Mouse (Mus musculus) neural tube, embryonic 11.5 days (tissue): Measurements from ENCODE around the gene Tas2r140. TPM values are rescaled to one million over a fixed set of nuclear protein-coding genes. Genes with fewer than 3 reads are reported as not detected.
A peak's percentile ranks its signal among the peaks of the same experiment; 100 is the strongest.

Source experiments
- ATAC-seq: fragments of 200-750 bp; cut with Nextera tagmentation; 2 replicates; pipeline ENCODE4 v1.8.0; 2017; ENCODE audit warnings: moderate number of reproducible peaks, mild to moderate bottlenecking, moderate TSS enrichment, moderate library complexity; ENCODE audit not compliant: insufficient read depth, low FRiP score, low TSS enrichment
- DNase-seq: peaks from one replicate; pipeline ENCODE4 v3.0.0-alpha.2; 2015; ENCODE audit warnings: low spot score
- H3K27ac ChIP-seq: fragments of 300-500 bp; sonication (generic); 2 replicates; pipeline ENCODE4 v1.5.1; 2014; ENCODE audit warnings: low read depth, mild to moderate bottlenecking, low read length
- H3K27me3 ChIP-seq: fragments of 300-500 bp; sonication (generic); 2 replicates; pipeline ENCODE4 v1.6.1; 2014; ENCODE audit warnings: mild to moderate bottlenecking, low read length, mixed read lengths; ENCODE audit not compliant: control insufficient read depth, insufficient read depth
- H3K36me3 ChIP-seq: fragments of 300-500 bp; sonication (generic); 2 replicates; pipeline ENCODE4 v1.6.1; 2014; ENCODE audit warnings: mild to moderate bottlenecking, low read length, moderate library complexity, mixed read lengths; ENCODE audit not compliant: control insufficient read depth, insufficient read depth
- H3K4me1 ChIP-seq: fragments of 300-500 bp; sonication (generic); 2 replicates; pipeline ENCODE4 v1.6.1; 2014; ENCODE audit warnings: low read length, mixed read lengths; ENCODE audit not compliant: control insufficient read depth, insufficient read depth
- H3K4me2 ChIP-seq: fragments of 300-500 bp; sonication (generic); 2 replicates; pipeline ENCODE4 v1.6.1; 2014; ENCODE audit warnings: low read depth, mild to moderate bottlenecking, moderate library complexity
- H3K4me3 ChIP-seq: fragments of 300-500 bp; sonication (generic); 2 replicates; pipeline ENCODE4 v1.5.1; 2014; ENCODE audit warnings: low read depth, low read length
- H3K9ac ChIP-seq: fragments of 300-500 bp; sonication (generic); 2 replicates; pipeline ENCODE4 v1.6.1; 2014; ENCODE audit warnings: mild to moderate bottlenecking, low read length
- H3K9me3 ChIP-seq: fragments of 300-500 bp; sonication (generic); 2 replicates; pipeline ENCODE4 v1.6.1; 2016; ENCODE audit warnings: low read length; ENCODE audit not compliant: control insufficient read depth
- WGBS: fragments of 180-500 bp; shearing (Covaris S2); extraction: QIAGEN DNeasy Blood & Tissue Kit; methylation state at CpG from one replicate; pipeline ENCODE4 v1.1.7; 2014; 5-methylcytosine and 5-hydroxymethylcytosine counted together
- polyA plus RNA-seq: library from polyadenylated mRNA; unstranded; fragments of >200 nt; fragmentation: Nextera tagmentation; extraction: Ambion mirVana; gene quantifications from 2 replicates; pipeline ENCODE4 v1.2.1, GENCODE M21; 2014

Tas2r140 gene
- polyA plus RNA-seq, result not detected in 2 replicates

DNA sequence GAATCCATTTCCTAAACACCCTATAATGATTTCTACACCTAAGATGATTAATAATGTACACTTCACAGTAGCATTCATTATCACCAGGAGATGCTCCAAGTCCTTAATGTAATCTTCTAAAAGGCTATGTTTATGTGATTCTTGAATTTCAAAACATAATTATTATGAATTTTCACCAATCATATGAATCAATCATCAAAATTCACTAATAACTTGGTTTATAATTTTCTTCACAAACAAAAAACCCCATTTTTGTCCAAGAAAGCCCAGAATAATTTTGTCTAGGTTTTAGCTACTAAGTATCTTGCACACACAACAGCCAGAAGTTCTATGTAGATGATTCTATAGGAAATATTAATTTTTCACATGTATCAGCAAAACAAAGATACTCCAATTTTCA, at the start of gene Tas2r140:
Gene Tas2r140 (minus strand): TSS at position 101 of the 400 bp plus-strand sequence.
- H3K4me3 ChIP-seq, result no peak within 1 kb of the TSS
- ATAC-seq, result no peak

DNA sequence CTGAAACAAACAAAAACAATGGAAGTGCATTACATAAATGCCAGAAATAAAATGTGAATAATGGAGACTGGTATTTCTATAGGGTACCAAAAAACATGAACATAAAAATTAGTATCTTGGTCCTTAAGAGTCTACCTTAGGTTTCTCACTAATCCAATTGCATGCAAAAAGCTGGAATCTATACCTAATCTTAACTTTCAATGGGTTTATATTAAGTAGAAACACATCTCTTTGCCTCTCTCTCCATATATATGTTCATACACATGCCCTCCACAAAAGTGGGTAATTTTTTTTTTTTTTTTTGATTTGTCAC, 48.9 kb upstream of the Tas2r140 start, which contains the start of gene Smim10l1:
Gene Smim10l1 (plus strand): TSS at position 301 of the 313 bp plus-strand sequence.
- Histone ChIP-seq H3K4me3 (peak within 1 kb of the TSS; percentile 67), H3K27me3 (no peaks in the 10 kb centered on the region)

More for the DNA sequence above, at the start of gene Tas2r140:
- H3K27me3 ChIP-seq, result no peaks in the 10 kb centered on the region
- H3K27ac ChIP-seq, result no peak within 1 kb of the TSS
- no peaks in the 10 kb centered on the region for H3K9me3 ChIP-seq
- no peak for DNase-seq
- H3K9ac ChIP-seq, result no peak within 1 kb of the TSS
- no peak within 1 kb of the TSS for H3K4me2 ChIP-seq
- H3K4me1 ChIP-seq, result no peaks in the 10 kb centered on the region
- no peaks in the 10 kb centered on the region for H3K36me3 ChIP-seq

DNA sequence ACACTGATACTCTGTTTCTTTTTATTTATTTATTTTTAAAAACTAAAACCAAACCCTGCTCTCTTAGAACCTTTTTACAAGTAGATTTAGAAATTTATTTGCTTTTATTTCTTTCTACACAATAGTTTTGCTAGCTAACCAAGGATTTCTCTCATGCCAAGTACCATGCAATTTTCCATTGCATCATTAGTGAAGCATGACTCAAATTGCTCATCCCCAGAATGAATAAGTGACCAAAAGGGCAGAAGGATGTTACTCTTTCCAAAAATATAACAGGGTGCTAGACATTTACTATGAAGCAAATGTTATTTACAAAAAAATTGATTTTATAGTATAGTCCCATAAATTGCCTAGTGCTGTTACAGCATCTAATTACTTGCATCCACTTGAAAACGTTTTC, 46.8 kb upstream of the Tas2r140 start:
- Histone ChIP-seq H3K4me3 (no peak overlapping the region), H3K27ac (no peak overlapping the region), H3K9ac (no peak overlapping the region), H3K36me3 (no peaks in the 10 kb centered on the region; the same call in 1 of the 2 replicates), H3K4me1 (no peaks in the 10 kb centered on the region), H3K27me3 (no peaks in the 10 kb centered on the region), H3K4me2 (no peak overlapping the region), H3K9me3 (no peaks in the 10 kb centered on the region)
- 55% methylated on average over 1 of the region's 1 CpGs for WGBS
- DNase-seq (no peak), ATAC-seq (no peak)

More for the DNA sequence above, 48.9 kb upstream of the Tas2r140 start, which contains the start of gene Smim10l1:
- Histone ChIP-seq H3K9ac (peak within 1 kb of the TSS; percentile 89), H3K27ac (peak within 1 kb of the TSS; percentile 97), H3K9me3 (no peaks in the 10 kb centered on the region), H3K36me3 (no peaks in the 10 kb centered on the region; the same call in 1 of the 2 replicates), H3K4me1 (no peaks in the 10 kb centered on the region), H3K4me2 (peak within 1 kb of the TSS; percentile 56)
- DNase-seq (no peak), ATAC-seq (no peak)

DNA sequence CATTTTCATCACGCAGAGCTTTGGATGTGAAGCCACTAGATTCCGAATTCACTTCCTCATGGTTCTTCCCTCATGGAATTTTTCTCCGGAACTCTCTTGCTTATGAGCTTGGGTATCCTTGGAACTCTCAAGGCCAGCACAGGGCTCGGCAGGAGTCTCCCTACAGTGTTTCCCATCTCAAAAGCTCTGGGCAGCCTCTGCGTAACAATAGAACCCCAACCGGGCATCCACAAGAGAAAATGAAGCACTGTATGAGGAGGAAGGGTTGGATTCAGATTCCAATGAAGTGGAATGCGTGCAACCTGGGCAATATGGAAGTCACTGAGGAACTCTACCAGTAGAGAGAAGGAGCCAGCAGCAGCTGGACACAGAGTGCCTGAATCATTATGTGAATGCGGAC, 36.6 kb upstream of the Tas2r140 start:
- Histone ChIP-seq H3K4me1 (no peaks in the 10 kb centered on the region), H3K9ac (no peak overlapping the region), H3K27me3 (no peaks in the 10 kb centered on the region), H3K4me2 (no peak overlapping the region), H3K4me3 (no peak overlapping the region), H3K9me3 (no peaks in the 10 kb centered on the region), H3K27ac (no peak overlapping the region), H3K36me3 (no peaks in the 10 kb centered on the region)
- ATAC-seq (no peak), DNase-seq (no peak)
- WGBS, result 78% methylated on average over 8 of the region's 8 CpGs

DNA sequence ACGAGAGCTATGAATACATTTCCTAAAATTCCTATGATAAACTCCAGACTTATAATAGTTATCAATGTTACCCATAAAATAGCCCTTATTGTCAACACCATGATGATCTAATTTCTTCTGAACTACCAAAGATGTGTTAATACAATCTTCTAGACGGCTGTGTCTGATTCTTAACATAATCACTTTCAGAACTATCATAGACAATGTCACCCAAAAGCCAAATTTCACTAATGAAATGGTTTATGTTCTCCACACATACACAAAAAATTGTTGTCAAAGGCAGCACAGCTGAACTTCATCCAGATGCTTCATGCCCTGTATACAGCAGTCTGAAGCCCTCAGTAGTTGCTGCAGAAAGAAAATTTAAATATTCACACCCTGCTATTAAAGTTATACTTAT, 18.6 kb downstream of the Tas2r140 start, which contains the start of gene Tas2r103:
Gene Tas2r103 (minus strand): TSS at position 101 of the 400 bp plus-strand sequence.
- Histone ChIP-seq H3K27me3 (no peaks in the 10 kb centered on the region), H3K4me2 (no peak within 1 kb of the TSS), H3K9ac (no peak within 1 kb of the TSS), H3K27ac (no peak within 1 kb of the TSS), H3K4me1 (no peaks in the 10 kb centered on the region), H3K9me3 (no peaks in the 10 kb centered on the region), H3K4me3 (no peak within 1 kb of the TSS), H3K36me3 (no peaks in the 10 kb centered on the region)
- DNase-seq, result no peak
- 86% methylated on average over 2 of the region's 2 CpGs for WGBS
- no peak for ATAC-seq

Other genes with a start within 250 kb of the Tas2r140 start
- not detected in 2 replicates for gene Tas2r123, start 208.7 kb downstream of the Tas2r140 start, polyA plus RNA-seq
- gene Tas2r116, start 200.4 kb downstream of the Tas2r140 start, polyA plus RNA-seq, result not detected in 2 replicates
- gene Tas2r110, start 187.8 kb downstream of the Tas2r140 start, polyA plus RNA-seq, result not detected in 2 replicates
- gene Tas2r113, start 162.8 kb downstream of the Tas2r140 start, polyA plus RNA-seq, result not detected in 2 replicates
- not detected in 2 replicates for gene Tas2r125, start 146.2 kb downstream of the Tas2r140 start, polyA plus RNA-seq
- gene Tas2r129, start 104.7 kb downstream of the Tas2r140 start, polyA plus RNA-seq, result not detected in 2 replicates
- not detected in 2 replicates for gene Tas2r131, start 97.9 kb downstream of the Tas2r140 start, polyA plus RNA-seq
- gene Tas2r109, start 74.9 kb downstream of the Tas2r140 start, polyA plus RNA-seq, result not detected in 2 replicates
- not detected in 2 replicates for gene Tas2r103, start 18.7 kb downstream of the Tas2r140 start, polyA plus RNA-seq
- 80.2 and 80.3 TPM in 2 replicates for gene Smim10l1, start 49.1 kb upstream of the Tas2r140 start, polyA plus RNA-seq
- gene 5530400C23Rik, start 236.4 kb upstream of the Tas2r140 start, polyA plus RNA-seq, result not detected in 2 replicates